Mouse (Mus musculus) kidney, embryonic 14.5 days (tissue): ENCODE data around the gene Uba7. TPM values are rescaled to one million over a fixed set of nuclear protein-coding genes. Genes with fewer than 3 reads are reported as not detected.

Source experiments
- ATAC-seq: fragments of 200-750 bp; cut with Nextera tagmentation; 2 replicates; pipeline ENCODE4 v1.8.0; 2017; ENCODE audit warnings: moderate number of reproducible peaks, mild to moderate bottlenecking, moderate TSS enrichment, moderate library complexity; ENCODE audit not compliant: low FRiP score, low TSS enrichment
- H3K27ac ChIP-seq: fragments of 300-500 bp; sonication (generic); 2 replicates; pipeline ENCODE4 v1.5.1; 2014; ENCODE audit warnings: low read depth, mild to moderate bottlenecking, low read length, moderate library complexity, mixed read lengths
- H3K27me3 ChIP-seq: fragments of 300-500 bp; sonication (generic); 2 replicates; pipeline ENCODE4 v1.6.1; 2014; ENCODE audit warnings: mild to moderate bottlenecking, low read length; ENCODE audit not compliant: control insufficient read depth, insufficient read depth
- H3K36me3 ChIP-seq: fragments of 300-500 bp; sonication (generic); 2 replicates; pipeline ENCODE4 v1.6.1; 2014; ENCODE audit warnings: low read length, mixed read lengths; ENCODE audit not compliant: control insufficient read depth, insufficient read depth
- H3K4me1 ChIP-seq: fragments of 300-500 bp; sonication (generic); 2 replicates; pipeline ENCODE4 v1.6.1; 2014; ENCODE audit warnings: low read length, mixed read lengths; ENCODE audit not compliant: control insufficient read depth, insufficient read depth
- H3K4me2 ChIP-seq: fragments of 300-500 bp; sonication (generic); replicated peaks from 2 replicates; pipeline ENCODE4 v1.6.1; 2014; ENCODE audit warnings: low read depth, mild to moderate bottlenecking, low read length
- H3K4me3 ChIP-seq: fragments of 300-500 bp; sonication (generic); 2 replicates; pipeline ENCODE4 v1.5.1; 2014; ENCODE audit warnings: mild to moderate bottlenecking, low read length
- H3K9ac ChIP-seq: fragments of 300-500 bp; sonication (generic); 2 replicates; pipeline ENCODE4 v1.6.1; 2014; ENCODE audit warnings: low read depth, mild to moderate bottlenecking, low read length, moderate library complexity
- H3K9me3 ChIP-seq: fragments of 300-500 bp; sonication (generic); 2 replicates; pipeline ENCODE4 v1.6.1; 2016; ENCODE audit warnings: low read length; ENCODE audit not compliant: control insufficient read depth
- WGBS: fragments of 180-500 bp; shearing (Covaris S2); extraction: QIAGEN DNeasy Blood & Tissue Kit; methylation state at CpG from one replicate; pipeline ENCODE4 v1.1.7; 2014; 5-methylcytosine and 5-hydroxymethylcytosine counted together
- polyA plus RNA-seq: library from polyadenylated mRNA; unstranded; fragments of >200 nt; fragmentation: Nextera tagmentation; extraction: Ambion mirVana; gene quantifications from 2 replicates; pipeline ENCODE4 v1.2.1, GENCODE M21; 2014

Gene Uba7
- polyA plus RNA-seq, 1 experiment from 2014 or later: 28.0 TPM

DNA sequence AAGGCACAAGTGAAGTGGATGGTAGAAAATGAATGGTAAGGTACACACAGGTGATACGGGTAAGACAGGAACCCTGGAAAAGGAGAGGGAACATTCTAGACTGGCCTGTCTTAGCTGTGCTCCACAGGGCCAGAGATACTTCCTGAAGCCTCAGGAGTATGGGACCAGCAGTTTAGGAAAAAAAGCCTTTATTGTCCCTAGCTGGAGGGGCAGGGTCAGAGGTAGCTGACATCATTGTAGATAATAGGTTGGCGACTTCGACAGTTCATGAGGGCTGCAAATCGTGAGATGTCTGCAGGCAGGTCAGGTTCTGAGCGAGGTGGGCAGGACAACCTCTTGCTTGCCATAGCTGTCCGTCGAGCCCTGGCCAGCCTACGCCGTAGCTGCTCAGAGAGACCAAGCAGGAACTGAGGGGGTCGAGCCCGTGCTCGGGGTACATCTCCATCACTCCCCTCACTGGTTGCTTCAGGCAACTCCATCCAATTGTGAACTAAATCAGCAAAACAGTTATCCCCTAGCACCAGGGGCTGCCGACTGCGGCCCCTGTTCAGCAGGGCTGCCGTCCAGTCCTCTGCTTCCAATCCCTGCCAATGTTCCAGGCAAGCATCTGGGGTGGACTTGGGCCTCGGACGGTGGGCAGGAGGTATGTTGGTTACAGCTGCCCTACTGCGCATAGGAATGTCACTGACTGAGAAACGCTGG lies 8.9 kb downstream of the Uba7 start:
- Histone ChIP-seq H3K4me2 (peak overlapping the region; percentile 45), H3K36me3 (peaks cover 5% of the 10 kb centered on the region; the same call in 1 of the 2 replicates), H3K4me3 (peak overlapping the region; percentile 53), H3K9me3 (no peaks in the 10 kb centered on the region), H3K9ac (peak overlapping the region; percentile 79), H3K27ac (peak overlapping the region; percentile 100), H3K4me1 (peaks cover 40% of the 10 kb centered on the region), H3K27me3 (no peaks in the 10 kb centered on the region)
- 34% methylated on average over 19 of the region's 19 CpGs for WGBS
- ATAC-seq: no peak

DNA sequence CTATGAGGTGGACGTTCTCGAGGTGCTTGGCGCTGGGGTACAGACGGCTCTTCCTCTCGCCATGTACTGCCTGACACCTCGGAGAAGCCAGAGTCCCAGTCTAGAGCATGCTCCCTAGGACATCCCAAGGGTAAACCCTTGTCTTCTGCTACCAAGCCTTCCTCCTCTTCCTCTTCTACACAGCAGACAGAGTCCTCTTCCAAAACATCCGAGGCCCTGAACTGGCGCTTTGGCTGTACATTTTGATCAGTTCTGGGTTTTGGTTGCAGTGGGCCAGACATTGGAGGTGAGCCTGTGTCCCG lies 9.4 kb downstream of the Uba7 start:
- ATAC-seq: no peak
- peak overlapping the region; percentile 100 for H3K27ac ChIP-seq
- H3K4me3 ChIP-seq: peak overlapping the region; percentile 53
- peak overlapping the region; percentile 79 for H3K9ac ChIP-seq
- peaks cover 5% of the 10 kb centered on the region; the same call in 1 of the 2 replicates for H3K36me3 ChIP-seq
- peaks cover 40% of the 10 kb centered on the region for H3K4me1 ChIP-seq
- H3K9me3 ChIP-seq: no peaks in the 10 kb centered on the region
- H3K27me3 ChIP-seq: no peaks in the 10 kb centered on the region
- peak overlapping the region; percentile 45 for H3K4me2 ChIP-seq
- WGBS: 32% methylated on average over 9 of the region's 9 CpGs

DNA sequence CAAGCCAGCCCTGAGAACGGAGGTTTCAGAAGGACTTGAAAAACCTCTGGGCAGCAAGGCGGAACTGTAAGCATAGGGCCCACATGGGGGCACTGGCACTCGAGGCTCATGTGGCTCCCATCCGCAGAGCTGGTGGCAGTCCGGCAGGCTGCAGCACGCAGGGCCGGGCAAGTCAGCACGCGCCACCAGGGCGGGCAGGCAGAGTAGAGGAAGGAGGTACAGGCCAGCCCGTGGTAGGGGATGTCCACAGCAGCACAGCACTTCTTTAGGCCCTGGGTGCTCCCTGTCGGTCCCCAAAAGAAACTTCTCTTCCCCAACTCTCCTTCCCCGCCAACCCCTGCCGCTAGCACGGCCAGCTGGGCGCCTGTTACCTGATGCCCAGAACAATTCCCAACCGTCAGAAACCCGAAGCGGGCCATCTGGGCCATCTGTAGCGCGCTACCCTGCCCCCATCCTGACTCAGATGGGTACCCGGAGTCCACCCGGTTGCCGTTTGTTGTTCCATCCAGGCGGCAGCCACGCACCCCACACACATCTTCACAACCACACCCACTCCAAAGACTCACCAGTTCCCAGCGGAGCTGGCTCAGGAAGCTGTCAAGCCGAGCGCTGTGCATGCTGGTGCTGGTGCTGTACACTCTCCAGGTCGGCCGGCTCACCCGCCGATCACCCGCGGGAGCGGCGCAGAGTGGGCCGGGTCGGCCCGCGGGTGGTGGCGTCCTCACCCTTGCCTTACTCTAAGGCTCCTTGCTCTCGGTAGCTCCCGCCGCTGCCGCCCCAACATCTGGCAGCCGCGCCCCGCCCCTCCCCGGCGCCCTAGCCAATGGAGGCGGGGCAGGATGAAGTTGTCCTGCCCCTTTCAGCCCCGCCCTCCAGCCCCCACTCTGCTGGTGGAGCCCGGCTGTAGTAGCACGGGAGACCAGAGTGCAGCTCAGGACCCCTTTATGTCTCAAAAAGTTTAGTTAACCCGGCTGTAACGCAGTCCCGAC lies 10.1 kb downstream of the Uba7 start, which contains the start of gene Inka1:
Inka1 (minus strand) TSS at position 749 of the 989 bp plus-strand sequence.
- H3K4me1 ChIP-seq: peaks cover 40% of the 10 kb centered on the region
- no peaks in the 10 kb centered on the region for H3K27me3 ChIP-seq
- no peaks in the 10 kb centered on the region for H3K9me3 ChIP-seq
- H3K27ac ChIP-seq: peak within 1 kb of the TSS; percentile 100
- peaks cover 3% of the 10 kb centered on the region; the same call in 1 of the 2 replicates for H3K36me3 ChIP-seq
- H3K4me2 ChIP-seq: peak within 1 kb of the TSS; percentile 45
- 0% methylated on average over 55 of the region's 58 CpGs for WGBS
- H3K4me3 ChIP-seq: peak within 1 kb of the TSS; percentile 53
- H3K9ac ChIP-seq: peak within 1 kb of the TSS; percentile 79
- peak; percentile 64 for ATAC-seq

DNA sequence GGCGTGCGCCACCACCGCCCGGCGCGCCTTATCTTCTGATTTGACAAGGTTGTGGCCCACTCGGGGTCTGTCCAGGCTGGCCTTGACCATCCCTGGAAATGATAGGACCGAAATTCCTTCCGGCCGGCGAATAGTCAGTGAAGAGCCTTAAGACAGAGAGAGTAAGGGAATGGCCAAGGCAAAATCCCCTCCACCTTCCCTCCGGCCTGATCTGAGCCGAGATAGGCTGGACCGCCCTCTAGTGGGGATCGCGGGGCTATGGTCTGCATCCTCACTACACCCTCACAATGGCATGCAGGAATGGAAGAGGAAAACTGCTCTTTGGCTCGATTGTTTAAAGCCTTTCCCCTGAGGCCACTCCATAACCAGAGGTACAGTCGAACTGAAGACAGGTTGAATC lies 11.1 kb downstream of the Uba7 start:
- peaks cover 3% of the 10 kb centered on the region; the same call in 1 of the 2 replicates for H3K36me3 ChIP-seq

DNA sequence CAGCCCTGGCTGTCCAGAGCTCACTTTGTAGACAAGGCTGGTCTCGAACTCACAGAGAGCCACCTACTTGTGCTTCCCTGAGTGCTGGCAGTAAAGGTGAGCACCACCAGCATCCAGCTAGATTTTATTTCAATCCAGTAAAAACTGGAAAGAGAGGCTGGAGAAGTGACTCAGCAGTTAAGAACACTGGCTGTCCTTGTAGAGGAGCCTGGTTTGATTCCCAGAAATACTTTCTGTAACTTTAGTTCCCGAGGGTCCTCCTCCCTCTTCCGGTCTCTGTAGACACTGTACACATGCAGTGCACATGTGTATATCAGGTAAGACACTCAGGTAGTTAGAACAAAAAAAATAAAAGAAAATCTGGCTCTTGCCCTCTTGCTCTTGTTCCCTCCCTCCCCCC lies 12.6 kb downstream of the Uba7 start:
- Histone ChIP-seq H3K27me3 (no peaks in the 10 kb centered on the region), H3K4me2 (no peak overlapping the region), H3K9ac (no peak overlapping the region), H3K4me1 (peaks cover 17% of the 10 kb centered on the region), H3K36me3 (peaks cover 3% of the 10 kb centered on the region; the same call in 1 of the 2 replicates), H3K27ac (no peak overlapping the region; the same call in 1 of the 2 replicates), H3K4me3 (no peak overlapping the region), H3K9me3 (no peaks in the 10 kb centered on the region)
- no peak for ATAC-seq
- 66% methylated on average over 3 of the region's 3 CpGs for WGBS

More for the DNA sequence above, 11.1 kb downstream of the Uba7 start:
- Histone ChIP-seq H3K4me2 (peak overlapping the region; percentile 45), H3K9me3 (no peaks in the 10 kb centered on the region), H3K4me3 (peak overlapping the region; percentile 53), H3K9ac (peak overlapping the region; percentile 79; the same call in 1 of the 2 replicates), H3K27ac (no peak overlapping the region; the same call in 1 of the 2 replicates), H3K27me3 (no peaks in the 10 kb centered on the region), H3K4me1 (peaks cover 32% of the 10 kb centered on the region)
- 5% methylated on average over 18 of the region's 18 CpGs for WGBS
- ATAC-seq: peak; percentile 25

DNA sequence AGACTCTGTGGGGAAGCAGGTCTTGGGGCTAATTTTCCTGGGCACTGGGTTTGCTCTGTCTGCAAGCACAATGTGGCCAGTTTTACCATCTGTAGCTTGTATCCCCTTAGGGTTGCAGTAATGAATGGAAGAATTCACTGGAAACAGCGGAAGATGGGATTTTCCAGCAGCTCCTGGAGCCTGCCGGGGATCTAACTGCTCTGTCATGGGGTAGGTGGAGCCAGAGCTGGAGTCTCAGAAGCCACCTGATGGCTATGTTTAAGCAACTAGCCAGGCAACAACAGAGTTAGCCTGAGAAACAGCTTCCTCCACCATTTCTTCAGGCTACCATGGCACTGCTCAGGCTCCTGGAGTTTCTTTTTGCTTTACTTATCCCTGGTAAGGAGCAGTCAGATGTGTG lies 16.9 kb downstream of the Uba7 start, which contains the start of gene Cdhr4:
Cdhr4 (plus strand) TSS at position 301 of the 400 bp plus-strand sequence.
- H3K27ac ChIP-seq: no peak within 1 kb of the TSS
- 73% methylated on average over 2 of the region's 2 CpGs for WGBS
- no peak for ATAC-seq
- H3K4me3 ChIP-seq: no peak within 1 kb of the TSS
- 0 out of 2 replicates have a peak, but pooled peaks cover 3% of the 10 kb centered on the region for H3K4me1 ChIP-seq
- H3K36me3 ChIP-seq: no peaks in the 10 kb centered on the region
- no peak within 1 kb of the TSS for H3K9ac ChIP-seq
- no peaks in the 10 kb centered on the region for H3K9me3 ChIP-seq
- no peaks in the 10 kb centered on the region for H3K27me3 ChIP-seq
- no peak within 1 kb of the TSS for H3K4me2 ChIP-seq

DNA sequence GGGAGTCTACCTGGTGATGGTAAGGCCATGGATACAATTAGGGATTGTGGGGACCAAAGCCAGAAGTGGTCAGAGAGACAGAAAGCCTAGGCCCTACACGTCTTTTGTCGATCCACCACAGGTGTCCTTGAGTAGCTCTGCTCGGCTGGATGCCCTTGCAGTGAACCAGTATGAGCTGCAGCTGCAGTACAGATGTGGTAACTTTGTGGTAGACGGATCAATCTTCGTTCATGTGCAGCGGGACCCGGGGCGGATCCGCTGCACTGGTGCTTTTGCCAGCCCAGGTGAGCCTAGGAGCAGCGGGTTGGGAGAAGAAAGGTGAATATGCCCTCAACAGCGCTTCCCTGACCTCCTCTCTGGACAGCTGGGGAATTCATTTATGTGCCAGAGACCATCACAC lies 17.7 kb downstream of the Uba7 start:
- H3K4me1 ChIP-seq: no peaks in the 10 kb centered on the region
- no peak for ATAC-seq
- no peak overlapping the region for H3K27ac ChIP-seq
- WGBS: 94% methylated on average over 11 of the region's 11 CpGs
- H3K36me3 ChIP-seq: no peaks in the 10 kb centered on the region
- H3K9me3 ChIP-seq: no peaks in the 10 kb centered on the region
- no peak overlapping the region for H3K4me2 ChIP-seq
- no peaks in the 10 kb centered on the region for H3K27me3 ChIP-seq
- no peak overlapping the region for H3K4me3 ChIP-seq
- H3K9ac ChIP-seq: no peak overlapping the region

DNA sequence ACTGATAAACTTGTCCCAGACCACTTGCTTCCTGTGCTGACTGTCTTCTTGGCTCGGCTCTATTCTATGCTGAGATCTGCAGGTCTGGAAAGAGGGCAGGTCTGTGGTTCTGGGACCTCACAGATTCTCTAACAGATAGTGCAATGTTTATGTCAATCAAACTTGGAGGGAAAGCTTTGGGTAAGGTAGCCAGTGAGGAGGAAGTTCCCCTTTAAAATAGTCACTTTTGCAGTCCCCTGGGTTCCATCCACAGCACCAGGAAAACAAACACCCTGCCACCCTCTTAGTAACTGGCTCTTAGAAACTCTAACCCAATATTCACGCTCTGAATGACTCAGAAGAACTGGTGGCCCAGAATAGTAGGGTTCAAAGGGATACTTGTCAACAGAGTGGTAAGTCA lies 19.2 kb downstream of the Uba7 start:
- H3K9me3 ChIP-seq: no peaks in the 10 kb centered on the region
- no peak overlapping the region for H3K9ac ChIP-seq
- no peak overlapping the region for H3K4me3 ChIP-seq
- no peak overlapping the region for H3K27ac ChIP-seq
- H3K36me3 ChIP-seq: no peaks in the 10 kb centered on the region
- H3K27me3 ChIP-seq: no peaks in the 10 kb centered on the region
- ATAC-seq: no peak
- no peaks in the 10 kb centered on the region for H3K4me1 ChIP-seq
- H3K4me2 ChIP-seq: no peak overlapping the region
- WGBS: 44% methylated on average over 2 of the region's 2 CpGs
